Mouse (Mus musculus) R1 (cell line): Measurements from ENCODE around the gene Ctnnbip1.

Experiments used
- DNase-seq: peaks from one replicate; pipeline ENCODE4 v3.0.0-alpha.2; 2018; ENCODE audit warnings: low read depth, low spot score

Gene Ctnnbip1

DNA sequence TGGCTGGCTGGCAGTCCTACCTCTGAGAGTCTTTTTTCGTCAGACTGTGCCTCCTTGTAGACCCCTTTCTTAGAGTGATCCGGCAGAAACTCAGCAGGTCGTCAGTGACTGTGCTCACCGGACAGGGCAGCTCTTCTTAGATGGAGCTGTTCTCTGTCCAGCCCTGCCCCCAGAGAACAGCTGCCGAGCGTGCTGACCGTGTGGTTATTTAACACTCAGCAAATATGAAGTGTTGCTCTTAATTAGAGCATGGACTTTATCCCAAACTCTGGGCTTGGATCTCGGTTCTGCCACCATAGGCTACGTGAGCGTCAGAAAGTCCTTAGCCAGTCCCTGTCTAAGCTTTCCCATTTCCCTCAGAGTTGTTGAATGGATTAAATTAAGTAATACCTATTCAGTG, 3.2 kb downstream of the Ctnnbip1 start:
- no peak for DNase-seq

GRCm38 (mm10) chr4:149523961-149524360, 5.9 kb downstream of the Ctnnbip1 start:
- DNase-seq = no peak

GRCm38 (mm10) chr4:149525170-149525569, 7.1 kb downstream of the Ctnnbip1 start:
- DNase-seq = no peak

GRCm38 (mm10) chr4:149525811-149526210, 7.8 kb downstream of the Ctnnbip1 start:
- no peak for DNase-seq

DNA sequence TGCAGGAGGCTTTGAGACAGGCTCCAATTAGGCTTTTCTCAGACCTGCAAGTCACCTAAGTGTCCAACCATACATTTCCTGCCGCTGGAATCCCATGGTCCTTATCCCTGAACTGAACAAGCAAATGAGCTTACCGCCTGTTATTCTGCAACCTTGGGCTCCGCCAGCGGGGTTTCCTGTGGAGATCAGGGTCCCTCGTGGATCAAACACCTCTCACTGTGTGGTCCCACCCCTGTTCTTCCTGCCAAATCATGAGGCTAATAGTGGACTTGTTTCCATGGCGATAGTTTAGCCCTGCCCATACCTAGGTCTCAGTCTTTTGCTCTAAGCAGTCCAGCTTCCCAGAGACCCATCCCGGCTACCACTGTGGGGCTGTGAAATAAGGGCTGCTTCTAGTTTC, 8.3 kb downstream of the Ctnnbip1 start:
- peak; percentile 54 for DNase-seq

- DNase-seq = no peak
Observed at GRCm38 (mm10) chr4:149527621-149528354, 9.8 kb downstream of the Ctnnbip1 start.

GRCm38 (mm10) chr4:149529691-149530090, 11.7 kb downstream of the Ctnnbip1 start:
- no peak for DNase-seq

GRCm38 (mm10) chr4:149539441-149539840, 21.4 kb downstream of the Ctnnbip1 start:
- no peak for DNase-seq

DNA sequence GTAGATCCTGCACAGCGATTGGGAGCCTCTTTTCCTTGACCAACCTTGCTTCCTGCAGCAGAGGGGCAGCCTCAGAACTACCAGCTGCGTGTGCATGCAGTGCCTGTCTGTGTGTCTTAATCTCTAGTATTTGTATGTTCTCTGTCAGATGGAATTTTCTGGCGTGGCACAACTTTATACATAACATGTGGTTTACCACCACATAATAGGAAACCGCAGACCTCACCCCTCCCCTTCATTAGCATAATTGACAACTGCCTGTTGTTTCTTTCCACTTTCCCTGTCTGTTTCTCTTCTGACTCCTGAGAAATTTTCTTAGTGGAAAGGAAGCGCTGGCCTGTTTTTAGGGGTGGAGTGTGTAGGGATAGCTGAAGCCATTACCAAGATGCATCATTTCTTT, 23.9 kb downstream of the Ctnnbip1 start:
- no peak for DNase-seq

DNA sequence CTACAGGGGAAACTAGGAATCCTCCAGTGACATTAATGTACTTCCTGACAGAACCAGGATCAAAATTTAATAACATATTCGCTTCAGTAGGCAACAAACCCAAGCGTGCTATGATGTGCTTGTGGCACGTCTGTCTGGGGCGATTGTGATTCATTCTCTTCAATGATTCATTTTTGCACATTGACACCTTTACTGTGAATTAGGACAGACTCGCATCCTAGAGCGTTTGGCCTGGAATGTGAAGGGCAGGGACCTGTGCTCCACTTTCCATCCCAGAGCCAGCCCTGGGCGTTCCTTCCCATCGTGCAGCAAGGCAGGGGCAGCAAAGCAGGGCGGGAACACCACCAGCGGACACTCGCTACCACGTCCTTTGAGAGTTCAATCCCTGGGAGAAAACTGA, 24.4 kb downstream of the Ctnnbip1 start:
- DNase-seq = no peak

GRCm38 (mm10) chr4:149542927-149543553, 25.0 kb downstream of the Ctnnbip1 start:
- DNase-seq = peak; percentile 84

- no peak for DNase-seq
Observed at GRCm38 (mm10) chr4:149544892-149545291, 26.9 kb downstream of the Ctnnbip1 start.

GRCm38 (mm10) chr4:149546797-149547444, 28.9 kb downstream of the Ctnnbip1 start:
- DNase-seq = no peak

DNA sequence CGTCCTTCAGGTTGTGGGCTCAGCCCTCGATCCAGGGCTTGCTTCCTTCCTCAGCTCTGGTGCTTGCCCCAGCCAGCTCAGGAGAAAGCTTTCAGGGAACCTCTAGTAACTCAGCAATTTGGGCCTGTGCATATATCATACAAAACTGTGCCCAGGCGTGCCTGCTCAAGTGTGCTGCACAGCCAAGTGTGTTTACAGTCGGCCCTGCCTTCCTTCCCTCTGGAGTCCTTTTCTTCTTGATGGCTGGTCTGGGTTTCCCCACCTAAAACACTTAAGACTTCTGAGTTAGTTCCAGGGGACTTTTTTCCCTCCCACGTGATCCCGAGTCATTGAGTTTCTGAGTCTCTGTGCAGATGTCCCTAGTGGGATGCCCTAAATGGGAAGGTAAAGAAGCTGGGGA, 29.5 kb downstream of the Ctnnbip1 start:
- no peak for DNase-seq

DNA sequence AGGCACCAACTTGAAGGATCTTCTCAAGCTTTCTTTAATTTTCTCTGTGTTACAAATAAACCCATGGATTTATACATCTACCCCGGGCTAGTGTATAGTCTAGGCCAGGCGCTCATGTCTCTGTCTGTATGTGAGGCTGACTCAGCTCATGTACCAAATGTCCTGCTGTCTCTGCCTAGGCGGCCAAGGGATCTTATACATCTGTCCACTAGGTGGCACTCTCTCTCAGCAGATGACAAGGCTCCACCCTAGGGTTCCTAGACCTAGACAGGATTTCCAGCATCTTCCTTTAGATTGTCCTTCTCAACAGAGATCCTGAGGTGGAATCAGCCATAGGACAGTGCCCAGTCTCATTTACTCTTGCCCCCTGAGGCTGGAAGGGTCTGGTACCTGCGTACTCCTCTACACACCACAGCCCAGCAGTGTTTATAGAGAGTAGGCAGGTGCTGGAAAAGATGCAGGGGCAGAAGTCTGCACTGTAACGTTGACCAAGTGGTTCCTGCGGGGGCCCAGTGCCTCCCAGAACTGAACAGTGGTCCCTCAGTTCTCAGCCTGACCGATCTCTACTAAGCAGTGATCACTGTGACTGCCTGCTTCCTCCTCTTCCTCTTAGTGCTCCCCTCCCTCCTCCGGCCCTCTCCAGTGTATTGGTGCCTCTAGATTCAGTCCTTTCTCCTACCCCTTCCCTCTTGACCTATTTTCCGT, 31.3 kb downstream of the Ctnnbip1 start:
- peak; percentile 83 for DNase-seq

- DNase-seq = no peak
Observed at GRCm38 (mm10) chr4:149550866-149551265, 32.8 kb downstream of the Ctnnbip1 start.

GRCm38 (mm10) chr4:149551696-149552095, 33.7 kb downstream of the Ctnnbip1 start:
- DNase-seq = no peak

DNA sequence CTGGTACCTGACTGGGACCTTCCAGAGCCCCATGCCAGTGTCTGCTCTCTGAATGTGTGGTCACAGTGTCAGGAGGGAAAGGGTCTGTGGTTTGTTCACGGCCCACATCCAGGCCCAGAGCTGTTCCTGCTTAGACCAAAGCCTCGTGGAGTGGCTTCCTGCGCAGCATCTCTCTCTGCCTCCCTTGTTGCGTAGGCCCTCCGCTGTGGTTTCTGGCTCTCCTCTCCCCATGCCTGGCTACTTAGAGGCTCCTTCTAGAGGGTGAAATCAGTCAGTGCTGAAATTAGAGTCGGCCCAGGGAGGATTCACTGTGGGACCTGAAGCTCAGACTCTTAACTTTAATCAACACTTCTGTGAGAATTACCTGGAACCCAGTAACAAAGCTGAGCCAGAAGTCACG, 35.8 kb downstream of the Ctnnbip1 start:
- DNase-seq = no peak

DNA sequence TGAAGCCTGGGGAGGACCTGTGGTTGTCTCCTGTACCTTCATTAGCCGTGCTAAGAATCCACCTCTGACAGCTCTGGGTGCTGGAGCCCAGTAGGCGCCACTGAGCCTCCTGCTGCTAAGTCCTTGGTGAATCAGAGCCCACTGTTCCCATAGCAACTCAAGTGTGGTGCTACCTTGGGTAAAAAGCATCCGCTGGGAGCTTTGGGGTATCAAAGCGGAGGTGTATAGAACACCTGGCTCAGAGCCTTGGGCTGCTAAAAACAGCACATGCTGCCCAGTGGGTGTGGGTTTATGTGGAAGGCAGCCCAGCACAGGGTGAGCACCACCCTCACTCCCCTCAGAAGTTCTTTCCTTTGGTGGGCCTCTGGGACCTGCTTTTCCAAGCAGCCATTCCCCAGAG, 38.1 kb downstream of the Ctnnbip1 start:
- DNase-seq = no peak

- DNase-seq = no peak
Observed at GRCm38 (mm10) chr4:149557905-149558304, 39.9 kb downstream of the Ctnnbip1 start.

DNA sequence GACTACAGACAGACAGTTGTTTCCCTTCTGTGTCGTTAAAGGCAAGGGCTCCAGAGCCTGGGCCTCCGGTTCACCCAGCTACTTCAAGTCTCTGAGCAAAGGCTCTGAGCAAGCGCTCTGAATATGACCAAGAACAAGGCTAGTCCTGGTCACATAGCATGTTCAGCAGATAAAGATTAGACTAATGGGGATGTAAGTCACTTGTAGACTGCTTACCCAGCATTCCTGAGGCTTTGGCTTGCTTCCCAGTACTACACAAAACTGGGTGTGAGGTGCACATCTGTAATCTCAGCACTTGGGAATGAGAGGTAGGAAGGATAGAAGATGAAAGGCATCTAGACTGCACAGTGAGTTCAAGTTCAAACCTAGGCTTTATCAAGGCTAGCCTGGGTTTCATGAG, 40.4 kb downstream of the Ctnnbip1 start:
- DNase-seq = no peak

DNA sequence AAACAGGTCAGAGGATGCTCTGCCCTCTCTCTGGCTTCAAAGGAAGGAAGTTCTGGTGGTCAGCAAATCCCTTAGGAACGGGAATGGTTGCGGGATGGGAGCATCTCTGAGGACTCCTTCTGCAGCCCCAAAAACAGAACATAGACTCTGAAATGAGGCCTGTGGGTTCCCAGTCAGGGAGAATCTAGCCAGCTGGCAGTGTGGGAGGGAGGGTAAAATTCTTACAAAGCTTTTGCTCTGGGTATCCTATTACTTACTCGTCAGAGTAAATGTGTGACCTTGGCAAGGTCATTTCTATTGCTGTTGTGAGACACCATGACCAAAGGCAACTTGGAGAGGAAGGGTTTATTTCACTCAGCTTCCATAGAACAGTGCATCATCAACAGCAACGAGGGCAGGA, 43.4 kb downstream of the Ctnnbip1 start:
- no peak for DNase-seq
